Mouse (Mus musculus) stomach, postnatal 0 days (tissue): Measurements from ENCODE around the gene Atg4c.

ENCODE experiments used
- CTCF ChIP-seq: IDR thresholded peaks from 2 replicates; pipeline ENCODE4 v1.5.1; 2016; ENCODE audit warnings: antibody characterized with exemption, low read depth, mild to moderate bottlenecking, moderate library complexity
- EP300 ChIP-seq: optimal IDR thresholded peaks from 2 replicates; pipeline ENCODE3; 2016; ENCODE audit warnings: antibody characterized with exemption

GRCm38 (mm10) chr4:99168869-99169268 lies 24.9 kb upstream of the Atg4c start:
- no peak for TF ChIP-seq EP300
- TF ChIP-seq CTCF = no peak
